Mouse (Mus musculus): Measurements from ENCODE around the gene Sec14l2. TPM values are rescaled to one million over a fixed set of nuclear protein-coding genes. Genes with fewer than 3 reads are reported as not detected.

The Sec14l2 gene
- polyA plus RNA-seq, 2 experiments = 1.7 to 5.1 TPM

DNA sequence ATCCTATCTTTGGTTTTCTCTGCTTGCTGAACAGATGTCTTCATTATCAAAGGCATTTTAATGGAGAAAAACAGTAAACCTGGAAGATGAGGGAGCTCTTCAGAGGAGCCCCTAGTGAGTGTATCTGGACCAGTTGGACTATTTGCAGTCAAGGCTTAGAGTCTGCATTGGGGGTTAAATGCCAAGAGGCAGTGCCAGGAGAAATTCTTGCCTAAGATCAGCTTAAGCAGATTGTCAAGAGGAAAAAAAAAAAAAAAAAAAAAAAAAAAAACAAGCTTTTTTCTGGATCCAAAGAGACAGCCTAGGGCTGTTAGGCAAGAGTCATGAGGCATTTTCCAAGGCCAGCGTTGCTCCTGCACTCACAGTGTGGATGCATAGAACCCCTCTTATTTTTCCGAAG is 75.4 kb downstream of the Sec14l2 start:
- H3K4me2 ChIP-seq (replicated peaks; ENCODE audit: low read depth, low read length, severe bottlenecking) = no peak overlapping the region
- H3K4me1 ChIP-seq (ENCODE audit: control insufficient read depth, insufficient read depth, low read length) = no peaks in the 10 kb centered on the region
- no peak overlapping the region for H3K27ac ChIP-seq (replicated peaks; ENCODE audit: low read depth, low read length)
- 91% methylated on average over 2 of the region's 2 CpGs for WGBS
- TF ChIP-seq POLR2A (IDR thresholded peaks at IDR 0.05; ENCODE audit: borderline replicate concordance, extremely low read depth, insufficient read depth, insufficient read length) = no peak
- DNase-seq (ENCODE audit: low spot score) = no peak
- H3K27me3 ChIP-seq (ENCODE audit: control insufficient read depth, insufficient read depth, low read length) = no peaks in the 10 kb centered on the region
- H3K9me3 ChIP-seq (ENCODE audit: control insufficient read depth, low read length) = no peaks in the 10 kb centered on the region
- no peak for ATAC-seq (ENCODE audit: low FRiP score, low read depth)
- H3K9ac ChIP-seq (ENCODE audit: low read depth, low read length, severe bottlenecking) = no peak overlapping the region
- H3K36me3 ChIP-seq (ENCODE audit: control insufficient read depth, insufficient read depth, low read length) = no peaks in the 10 kb centered on the region
- H3K4me3 ChIP-seq (replicated peaks; ENCODE audit: low read length) = no peak overlapping the region

Small RNA genes within 50 kb of the gene (microRNA-seq; reads per million reads assigned to microRNA genes)
- 4.3 reads per million, percentile 12 among the genes with 10 or more reads in this experiment for gene Mir3060

Other genes starting within 250 kb of the Sec14l2 start
- 0.23 and 0.31 TPM in 2 replicates for gene 4921536K21Rik, start 228.3 kb downstream of the Sec14l2 start, polyA plus RNA-seq (2012; rRNA removed)
- 0.10 TPM in 1 of 2 replicates, not detected in the other for gene 4921536K21Rik, start 228.3 kb downstream of the Sec14l2 start, polyA plus RNA-seq (2014; fragmentation: Nextera tagmentation; extraction: Ambion mirVana)
- 6.3 and 7.6 TPM in 2 replicates for gene Dusp18, start 228.2 kb downstream of the Sec14l2 start, polyA plus RNA-seq (2012; rRNA removed)
- 8.0 and 8.5 TPM in 2 replicates for gene Dusp18, start 228.2 kb downstream of the Sec14l2 start, polyA plus RNA-seq (2014; fragmentation: Nextera tagmentation; extraction: Ambion mirVana)
- 4.8 and 5.7 TPM in 2 replicates for gene Slc35e4, start 208.8 kb downstream of the Sec14l2 start, polyA plus RNA-seq (2012; rRNA removed)
- gene Slc35e4, start 208.8 kb downstream of the Sec14l2 start, polyA plus RNA-seq (2014; fragmentation: Nextera tagmentation; extraction: Ambion mirVana) = 3.7 and 4.6 TPM in 2 replicates
- 51.5 and 59.9 TPM in 2 replicates for gene Tcn2, start 191.3 kb downstream of the Sec14l2 start, polyA plus RNA-seq (2012; rRNA removed)
- 51.7 and 54.3 TPM in 2 replicates for gene Tcn2, start 191.3 kb downstream of the Sec14l2 start, polyA plus RNA-seq (2014; fragmentation: Nextera tagmentation; extraction: Ambion mirVana)
- 62.5 and 68.4 TPM in 2 replicates for gene Pes1, start 159.4 kb downstream of the Sec14l2 start, polyA plus RNA-seq (2012; rRNA removed)
- gene Pes1, start 159.4 kb downstream of the Sec14l2 start, polyA plus RNA-seq (2014; fragmentation: Nextera tagmentation; extraction: Ambion mirVana) = 58.0 and 60.6 TPM in 2 replicates
- gene 4930556J24Rik, start 146.6 kb downstream of the Sec14l2 start, polyA plus RNA-seq (2012; rRNA removed) = not detected in 2 replicates
- 0.17 TPM in 1 of 2 replicates, not detected in the other for gene 4930556J24Rik, start 146.6 kb downstream of the Sec14l2 start, polyA plus RNA-seq (2014; fragmentation: Nextera tagmentation; extraction: Ambion mirVana)
- 5.9 and 8.3 TPM in 2 replicates for gene Gal3st1, start 139.8 kb downstream of the Sec14l2 start, polyA plus RNA-seq (2012; rRNA removed)
- gene Gal3st1, start 139.8 kb downstream of the Sec14l2 start, polyA plus RNA-seq (2014; fragmentation: Nextera tagmentation; extraction: Ambion mirVana) = 3.1 TPM in 2 replicates
- gene Sec14l4, start 92.0 kb downstream of the Sec14l2 start, polyA plus RNA-seq (2012; rRNA removed) = 0.11 and 0.13 TPM in 2 replicates
- gene Sec14l4, start 92.0 kb downstream of the Sec14l2 start, polyA plus RNA-seq (2014; fragmentation: Nextera tagmentation; extraction: Ambion mirVana) = 0.14 and 0.32 TPM in 2 replicates
- not detected in 2 replicates for gene Sec14l3, start 58.6 kb downstream of the Sec14l2 start, polyA plus RNA-seq (2012; rRNA removed)
- gene Sec14l3, start 58.6 kb downstream of the Sec14l2 start, polyA plus RNA-seq (2014; fragmentation: Nextera tagmentation; extraction: Ambion mirVana) = not detected in 2 replicates
- 4.7 and 5.9 TPM in 2 replicates for gene Mtfp1, start 28.0 kb downstream of the Sec14l2 start, polyA plus RNA-seq (2012; rRNA removed)
- gene Mtfp1, start 28.0 kb downstream of the Sec14l2 start, polyA plus RNA-seq (2014; fragmentation: Nextera tagmentation; extraction: Ambion mirVana) = 5.3 and 5.9 TPM in 2 replicates
- gene Rnf215, start 11.8 kb upstream of the Sec14l2 start, polyA plus RNA-seq (2012; rRNA removed) = 57.1 and 62.6 TPM in 2 replicates
- 40.7 and 49.8 TPM in 2 replicates for gene Rnf215, start 11.8 kb upstream of the Sec14l2 start, polyA plus RNA-seq (2014; fragmentation: Nextera tagmentation; extraction: Ambion mirVana)
- 26.1 and 28.4 TPM in 2 replicates for gene Ccdc157, start 36.9 kb upstream of the Sec14l2 start, polyA plus RNA-seq (2012; rRNA removed)
- gene Ccdc157, start 36.9 kb upstream of the Sec14l2 start, polyA plus RNA-seq (2014; fragmentation: Nextera tagmentation; extraction: Ambion mirVana) = 6.6 and 7.6 TPM in 2 replicates
- 67.5 and 73.4 TPM in 2 replicates for gene Sf3a1, start 36.9 kb upstream of the Sec14l2 start, polyA plus RNA-seq (2012; rRNA removed)
- 54.7 and 62.2 TPM in 2 replicates for gene Sf3a1, start 36.9 kb upstream of the Sec14l2 start, polyA plus RNA-seq (2014; fragmentation: Nextera tagmentation; extraction: Ambion mirVana)
- 66.3 and 79.5 TPM in 2 replicates for gene Tbc1d10a, start 63.4 kb upstream of the Sec14l2 start, polyA plus RNA-seq (2012; rRNA removed)
- gene Tbc1d10a, start 63.4 kb upstream of the Sec14l2 start, polyA plus RNA-seq (2014; fragmentation: Nextera tagmentation; extraction: Ambion mirVana) = 37.6 and 38.8 TPM in 2 replicates
- 10.6 and 12.4 TPM in 2 replicates for gene Castor1, start 94.8 kb upstream of the Sec14l2 start, polyA plus RNA-seq (2012; rRNA removed)
- gene Castor1, start 94.8 kb upstream of the Sec14l2 start, polyA plus RNA-seq (2014; fragmentation: Nextera tagmentation; extraction: Ambion mirVana) = 10.3 and 13.9 TPM in 2 replicates
- 0.26 and 0.33 TPM in 2 replicates for gene Osm, start 113.0 kb upstream of the Sec14l2 start, polyA plus RNA-seq (2012; rRNA removed)
- 0.17 and 0.18 TPM in 2 replicates for gene Osm, start 113.0 kb upstream of the Sec14l2 start, polyA plus RNA-seq (2014; fragmentation: Nextera tagmentation; extraction: Ambion mirVana)
- gene Lif, start 134.1 kb upstream of the Sec14l2 start, polyA plus RNA-seq (2012; rRNA removed) = 0.89 and 1.4 TPM in 2 replicates
- 0.26 and 0.50 TPM in 2 replicates for gene Lif, start 134.1 kb upstream of the Sec14l2 start, polyA plus RNA-seq (2014; fragmentation: Nextera tagmentation; extraction: Ambion mirVana)

Measured in limb, embryonic 14.5 days (tissue).